ENCODE assay signal across 16 mouse cellular contexts in the genomic region with DNA sequence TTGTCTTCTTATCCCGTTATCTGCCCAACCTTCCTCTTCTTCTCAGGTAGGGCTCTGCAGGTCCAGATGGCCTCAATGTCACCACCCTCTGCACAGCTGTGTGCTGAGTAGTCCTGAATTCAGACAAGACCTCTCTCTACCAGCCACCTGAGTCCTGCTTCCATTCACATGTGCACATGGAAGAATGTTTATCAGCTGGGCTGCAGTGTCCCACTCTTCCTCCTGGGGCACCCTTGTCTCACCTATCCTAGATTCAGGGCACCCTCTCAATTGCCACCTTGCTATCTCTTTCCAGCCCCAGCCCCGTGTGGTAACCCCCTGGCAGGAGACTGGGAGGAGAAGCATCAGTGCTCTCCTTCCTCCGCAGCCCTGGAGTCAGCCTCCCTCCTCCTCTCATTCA. TPM values are rescaled to one million over a fixed set of nuclear protein-coding genes. Genes with fewer than 3 reads are reported as not detected.
DNase-seq lines count a peak whose midpoint lies in the region; ATAC-seq and TF ChIP-seq lines count a peak whose summit lies in the region.
"Had no signal": no experiment of that assay in that cellular context is flagged by ENCODE, and none has a peak within 500 bp of the region (broad histone marks: within the 10 kb centered on the region; RNA-seq: fewer than 3 reads in every experiment).

No protein-coding gene starts in this region.

- no peak for TF ChIP-seq POLR2A in heart, adult 2 months (IDR thresholded peaks at IDR 0.05; ENCODE audit: insufficient read depth, low read depth, low read length)

- TF ChIP-seq EP300 in heart, adult 2 months (IDR thresholded peaks at IDR 0.05; ENCODE audit: insufficient read depth, low read depth, low read length) = no peak

- H3K9ac ChIP-seq in heart, adult 2 months (ENCODE audit: low read depth, low read length) = no peak overlapping the region
- no peak overlapping the region for H3K9ac ChIP-seq in heart, embryonic 11.5 days (ENCODE audit: low read depth, low read length)
- no peak overlapping the region for H3K9ac ChIP-seq in liver, embryonic 12.5 days
- H3K9ac ChIP-seq in liver, embryonic 11.5 days (ENCODE audit: low read depth, low read length) = no peak overlapping the region
- H3K9ac ChIP-seq: forebrain, embryonic 12.5 days; heart, embryonic 13.5 days; intestine, embryonic 15.5 days; liver, embryonic 15.5 days had no signal

- H3K4me3 ChIP-seq in heart, adult 2 months = no peak overlapping the region
- H3K4me3 ChIP-seq in heart, embryonic 11.5 days (ENCODE audit: low read depth, low read length) = no peak overlapping the region
- H3K4me3 ChIP-seq in liver, embryonic 12.5 days = no peak overlapping the region
- no peak overlapping the region for H3K4me3 ChIP-seq in liver, embryonic 11.5 days (ENCODE audit: low read depth, low read length)
- no peak overlapping the region for H3K4me3 ChIP-seq in E14TG2a.4 (replicated peaks; ENCODE audit: low read length)
- H3K4me3 ChIP-seq: forebrain, embryonic 12.5 days; heart, embryonic 13.5 days; hindbrain, embryonic 10.5 days; intestine, embryonic 15.5 days; liver, embryonic 15.5 days had no signal

- no peak overlapping the region for H3K4me2 ChIP-seq in heart, embryonic 11.5 days
- no peak overlapping the region for H3K4me2 ChIP-seq in liver, embryonic 12.5 days
- no peak overlapping the region for H3K4me2 ChIP-seq in liver, embryonic 11.5 days
- H3K4me2 ChIP-seq: forebrain, embryonic 12.5 days; heart, embryonic 13.5 days; intestine, embryonic 15.5 days; liver, embryonic 15.5 days had no signal

- H3K9me3 ChIP-seq in heart, embryonic 11.5 days (replicated peaks; ENCODE audit: control insufficient read depth, low read length) = no peaks in the 10 kb centered on the region
- no peaks in the 10 kb centered on the region for H3K9me3 ChIP-seq in liver, embryonic 12.5 days (replicated peaks)
- H3K9me3 ChIP-seq in liver, embryonic 11.5 days (ENCODE audit: control insufficient read depth, low read length) = no peaks in the 10 kb centered on the region
- H3K9me3 ChIP-seq in E14TG2a.4 (ENCODE audit: low read length) = no peaks in the 10 kb centered on the region
- H3K9me3 ChIP-seq: forebrain, embryonic 12.5 days; heart, embryonic 13.5 days; hindbrain, embryonic 10.5 days; intestine, embryonic 15.5 days; liver, embryonic 15.5 days had no signal

- H3K4me1 ChIP-seq in heart, adult 2 months (ENCODE audit: control insufficient read depth, insufficient read depth, low read length) = peaks cover 1% of the 10 kb centered on the region; the same call in 1 of the 2 replicates
- H3K4me1 ChIP-seq in heart, embryonic 11.5 days (ENCODE audit: control insufficient read depth, insufficient read depth, low read length) = peaks cover 10% of the 10 kb centered on the region
- peaks cover 23% of the 10 kb centered on the region for H3K4me1 ChIP-seq in liver, embryonic 12.5 days
- H3K4me1 ChIP-seq in liver, embryonic 11.5 days (replicated peaks; ENCODE audit: control insufficient read depth, insufficient read depth, low read length) = peaks cover 11% of the 10 kb centered on the region
- H3K4me1 ChIP-seq in E14TG2a.4 (replicated peaks; ENCODE audit: low read depth, low read length) = peaks cover 58% of the 10 kb centered on the region

- peak; percentile 39 for TF ChIP-seq CTCF in heart, adult 2 months (IDR thresholded peaks at IDR 0.05)
- peak; percentile 23 for TF ChIP-seq CTCF in E14TG2a.4 (conservative IDR thresholded peaks at IDR 0.05; ENCODE audit: low read length)

- no peaks in the 10 kb centered on the region for H3K79me2 ChIP-seq in heart, adult 2 months (replicated peaks; ENCODE audit: control insufficient read depth, insufficient read depth, low read length)

- no peak overlapping the region for H3K27ac ChIP-seq in heart, adult 2 months
- H3K27ac ChIP-seq in heart, embryonic 11.5 days (ENCODE audit: low read depth, low read length) = no peak overlapping the region
- peak overlapping the region; percentile 28; the same call in 1 of the 2 replicates for H3K27ac ChIP-seq in liver, embryonic 12.5 days
- H3K27ac ChIP-seq in liver, embryonic 11.5 days (ENCODE audit: low read depth, low read length) = no peak overlapping the region
- H3K27ac ChIP-seq: forebrain, embryonic 12.5 days; heart, embryonic 13.5 days; hindbrain, embryonic 10.5 days; intestine, embryonic 15.5 days; liver, embryonic 15.5 days had no signal

- no peak for DNase-seq in heart, adult 2 months
- DNase-seq in liver, embryonic 11.5 days (ENCODE audit: low spot score) = no peak
- peak; percentile 32 for DNase-seq in R1 (ENCODE audit: low read depth, low spot score)
- DNase-seq in urinary bladder, adult 2 months (ENCODE audit: low spot score) = no peak
- DNase-seq: gastrocnemius, postnatal 10 days; right cerebral cortex, postnatal 14 days had no signal

- ATAC-seq in heart, embryonic 11.5 days (replicated peaks; ENCODE audit: insufficient number of reproducible peaks, low FRiP score, low TSS enrichment) = no peak
- ATAC-seq in liver, embryonic 12.5 days = no peak
- ATAC-seq in liver, embryonic 11.5 days (replicated peaks; ENCODE audit: low FRiP score) = no peak
- ATAC-seq: intestine, embryonic 15.5 days; Patski had no signal

- H3K36me3 ChIP-seq in heart, adult 2 months (ENCODE audit: control insufficient read depth, insufficient read depth, low read length) = peaks cover 4% of the 10 kb centered on the region; the same call in 1 of the 2 replicates
- peaks cover 13% of the 10 kb centered on the region for H3K36me3 ChIP-seq in heart, embryonic 11.5 days (ENCODE audit: control insufficient read depth, insufficient read depth, low read length)
- peaks cover 54% of the 10 kb centered on the region for H3K36me3 ChIP-seq in liver, embryonic 12.5 days
- peaks cover 16% of the 10 kb centered on the region for H3K36me3 ChIP-seq in liver, embryonic 11.5 days (ENCODE audit: control insufficient read depth, insufficient read depth, low read length)
- peaks cover 80% of the 10 kb centered on the region for H3K36me3 ChIP-seq in E14TG2a.4 (ENCODE audit: insufficient read depth, low read length)

- intact Hi-C loops in heart, adult 2 months (cut with DNase I) = no loop called here

- WGBS in heart, adult 2 months = 61% methylated on average over 3 of the region's 3 CpGs
- WGBS in heart, embryonic 11.5 days (ENCODE audit: insufficient replicate concordance) = 68% methylated on average over 3 of the region's 3 CpGs
- 58% methylated on average over 3 of the region's 3 CpGs for WGBS in liver, embryonic 12.5 days (ENCODE audit: insufficient replicate concordance)
- 62% methylated on average over 3 of the region's 3 CpGs for WGBS in liver, embryonic 11.5 days

- no peaks in the 10 kb centered on the region for H3K27me3 ChIP-seq in heart, adult 2 months (ENCODE audit: control insufficient read depth, insufficient read depth, low read length)
- no peaks in the 10 kb centered on the region for H3K27me3 ChIP-seq in heart, embryonic 11.5 days (ENCODE audit: control insufficient read depth, insufficient read depth, low read length)
- H3K27me3 ChIP-seq in liver, embryonic 12.5 days (replicated peaks) = no peaks in the 10 kb centered on the region
- H3K27me3 ChIP-seq in liver, embryonic 11.5 days (replicated peaks; ENCODE audit: control insufficient read depth, insufficient read depth, low read length) = no peaks in the 10 kb centered on the region
- H3K27me3 ChIP-seq in E14TG2a.4 (ENCODE audit: insufficient read depth, low read length) = no peaks in the 10 kb centered on the region
- H3K27me3 ChIP-seq: forebrain, embryonic 12.5 days; heart, embryonic 13.5 days; intestine, embryonic 15.5 days; liver, embryonic 15.5 days; Patski had no signal

RNA-seq across cellular contexts. Expression of a gene that starts 3.2 kb away (rescaled TPM):
- 10 to 100 TPM; 29.3 to 32.1 TPM for total RNA-seq in heart, adult 2 months (2021)
- polyA plus RNA-seq in heart, adult 2 months (2012; rRNA removed) = 11.9 and 21.9 TPM in 2 replicates
- polyA plus RNA-seq in heart, embryonic 11.5 days (2014; fragmentation: Nextera tagmentation; extraction: Ambion mirVana) = 14.2 and 14.8 TPM in 2 replicates
- 18.5 and 20.9 TPM in 2 replicates for polyA plus RNA-seq in liver, embryonic 12.5 days (2016; fragmentation: Nextera tagmentation; extraction: Ambion mirVana)
- polyA plus RNA-seq in liver, embryonic 11.5 days (2014; fragmentation: Nextera tagmentation; extraction: Ambion mirVana) = 24.9 and 25.1 TPM in 2 replicates
- 11.1 and 13.9 TPM in 2 replicates for polyA plus RNA-seq in urinary bladder, adult 2 months (2012; rRNA removed)

RNA-seq across cellular contexts. Expression of a gene that starts 3.9 kb away (rescaled TPM):
- 10 to 100 TPM; 45.6 to 53.6 TPM for total RNA-seq in heart, adult 2 months (2021)
- polyA plus RNA-seq in heart, adult 2 months (2012; rRNA removed) = 55.8 and 64.7 TPM in 2 replicates
- polyA plus RNA-seq in heart, embryonic 11.5 days (2014; fragmentation: Nextera tagmentation; extraction: Ambion mirVana) = 63.0 and 64.3 TPM in 2 replicates
- 45.8 and 47.6 TPM in 2 replicates for polyA plus RNA-seq in liver, embryonic 12.5 days (2016; fragmentation: Nextera tagmentation; extraction: Ambion mirVana)
- polyA plus RNA-seq in liver, embryonic 11.5 days (2014; fragmentation: Nextera tagmentation; extraction: Ambion mirVana) = 62.2 and 65.3 TPM in 2 replicates
- 54.6 and 64.0 TPM in 2 replicates for polyA plus RNA-seq in urinary bladder, adult 2 months (2012; rRNA removed)

RNA-seq across cellular contexts. Expression of a gene that starts 11.9 kb away (rescaled TPM):
- 10 to 100 TPM; 59.1 to 68.1 TPM for total RNA-seq in heart, adult 2 months (2021)
- 48.8 and 61.6 TPM in 2 replicates for polyA plus RNA-seq in heart, adult 2 months (2012; rRNA removed)
- 35.3 and 38.4 TPM in 2 replicates for polyA plus RNA-seq in heart, embryonic 11.5 days (2014; fragmentation: Nextera tagmentation; extraction: Ambion mirVana)
- 18.3 and 19.6 TPM in 2 replicates for polyA plus RNA-seq in liver, embryonic 12.5 days (2016; fragmentation: Nextera tagmentation; extraction: Ambion mirVana)
- 28.6 and 31.4 TPM in 2 replicates for polyA plus RNA-seq in liver, embryonic 11.5 days (2014; fragmentation: Nextera tagmentation; extraction: Ambion mirVana)
- 54.3 and 71.9 TPM in 2 replicates for polyA plus RNA-seq in urinary bladder, adult 2 months (2012; rRNA removed)

RNA-seq across cellular contexts. Expression of a gene that starts 13.4 kb away (rescaled TPM):
- total RNA-seq in heart, adult 2 months (2021) = under 1 TPM; 0.32 to 0.37 TPM
- 0.94 and 1.2 TPM in 2 replicates for polyA plus RNA-seq in heart, adult 2 months (2012; rRNA removed)
- polyA plus RNA-seq in heart, embryonic 11.5 days (2014; fragmentation: Nextera tagmentation; extraction: Ambion mirVana) = 1.0 and 1.4 TPM in 2 replicates
- polyA plus RNA-seq in liver, embryonic 12.5 days (2016; fragmentation: Nextera tagmentation; extraction: Ambion mirVana) = 2.4 TPM in 2 replicates
- 4.7 and 4.9 TPM in 2 replicates for polyA plus RNA-seq in liver, embryonic 11.5 days (2014; fragmentation: Nextera tagmentation; extraction: Ambion mirVana)
- 61.6 and 68.4 TPM in 2 replicates for polyA plus RNA-seq in urinary bladder, adult 2 months (2012; rRNA removed)

RNA-seq across cellular contexts. Expression of a gene that starts 43.2 kb away (rescaled TPM):
- total RNA-seq in heart, adult 2 months (2021) = under 1 TPM in 1 of 2 experiments, not detected in 1; 0.08 TPM
- 0.38 and 0.43 TPM in 2 replicates for polyA plus RNA-seq in heart, adult 2 months (2012; rRNA removed)
- polyA plus RNA-seq in heart, embryonic 11.5 days (2014; fragmentation: Nextera tagmentation; extraction: Ambion mirVana) = 0.21 TPM in 1 of 2 replicates, not detected in the other
- polyA plus RNA-seq in liver, embryonic 12.5 days (2016; fragmentation: Nextera tagmentation; extraction: Ambion mirVana) = not detected in 2 replicates
- polyA plus RNA-seq in liver, embryonic 11.5 days (2014; fragmentation: Nextera tagmentation; extraction: Ambion mirVana) = 0.09 TPM in 1 of 2 replicates, not detected in the other
- 0.99 and 1.1 TPM in 2 replicates for polyA plus RNA-seq in urinary bladder, adult 2 months (2012; rRNA removed)
- total RNA-seq: megakaryocyte-erythroid progenitor cell, adult 5-6 weeks had no signal
- polyA plus RNA-seq: heart, embryonic 13.5 days; liver, embryonic 15.5 days had no signal
